Mouse (Mus musculus): ENCODE measurements around the gene Rtn4rl1.

GRCm38 (mm10) chr11:75192336-75193214 is 1.0 kb upstream of the Rtn4rl1 start:
- TF ChIP-seq CTCF (IDR thresholded peaks at IDR 0.05; ENCODE audit: low read depth, low read length) = peak; percentile 91
- no peak for TF ChIP-seq POLR2A (IDR thresholded peaks at IDR 0.05; ENCODE audit: extremely low read depth, insufficient read depth, low read length)

Data from liver, adult 2 months (tissue).